Mouse (Mus musculus) monocyte, adult 5-6 weeks (primary cell): ENCODE measurements around the gene Fadd. TPM values are rescaled to one million over a fixed set of nuclear protein-coding genes. Genes with fewer than 3 reads are reported as not detected.

Source experiments
- ATAC-seq: fragments of 153-309, 156-312 bp; replicated peaks from 2 replicates; pipeline ENCODE4 v1.8.0; 2017; ENCODE audit warnings: mild to moderate bottlenecking; ENCODE audit not compliant: low TSS enrichment, insufficient number of reproducible peaks, severe bottlenecking, poor library complexity, low FRiP score
- total RNA-seq: library from RNA; stranded (forward); fragments of 200-1000, 200-491, 200-594 nt; gene quantifications from 3 replicates; pipeline ENCODE4 v1.2.3, GENCODE M21; 2017

The Fadd gene
- total RNA-seq, 1 experiment from 2014 or later, result 5.4 TPM

GRCm38 (mm10) chr7:144583619-144584018 lies 1.4 kb upstream of the Fadd start:
- no peak for ATAC-seq

- peak; percentile 62 for ATAC-seq
These were observed 542 bp downstream of the Fadd start for GRCm38 (mm10) chr7:144581559-144582283.

GRCm38 (mm10) chr7:144577876-144578275 lies 4.4 kb downstream of the Fadd start:
- ATAC-seq, result no peak

- no peak for ATAC-seq
These were observed 10.0 kb downstream of the Fadd start for GRCm38 (mm10) chr7:144572234-144572633.

GRCm38 (mm10) chr7:144571598-144571997 lies 10.7 kb downstream of the Fadd start:
- ATAC-seq, result no peak

- no peak for ATAC-seq
These were observed 12.8 kb downstream of the Fadd start for GRCm38 (mm10) chr7:144569428-144569827.

GRCm38 (mm10) chr7:144568091-144568490 lies 14.2 kb downstream of the Fadd start:
- ATAC-seq, result no peak

- no peak for ATAC-seq
These were observed 15.2 kb downstream of the Fadd start for GRCm38 (mm10) chr7:144566921-144567682.

GRCm38 (mm10) chr7:144563456-144564155 lies 18.7 kb downstream of the Fadd start:
- no peak for ATAC-seq

- no peak for ATAC-seq
These were observed 20.2 kb downstream of the Fadd start for GRCm38 (mm10) chr7:144562016-144562415.

GRCm38 (mm10) chr7:144560594-144560993 lies 21.7 kb downstream of the Fadd start:
- ATAC-seq, result no peak

GRCm38 (mm10) chr7:144558552-144558951 lies 23.7 kb downstream of the Fadd start:
- ATAC-seq, result no peak

GRCm38 (mm10) chr7:144554123-144554472 lies 28.2 kb downstream of the Fadd start:
- ATAC-seq, result no peak

- peak; percentile 95 for ATAC-seq
These were observed 28.8 kb downstream of the Fadd start, which contains the start of gene Ppfia1 for GRCm38 (mm10) chr7:144553237-144554122. TSS of gene Ppfia1 (minus strand) at chr7:144553729.

- no peak for ATAC-seq
These were observed 30.0 kb downstream of the Fadd start for GRCm38 (mm10) chr7:144552274-144552673.

- ATAC-seq, result no peak
These were observed 31.5 kb downstream of the Fadd start for GRCm38 (mm10) chr7:144550811-144551210.

GRCm38 (mm10) chr7:144549904-144550566 lies 32.2 kb downstream of the Fadd start:
- no peak for ATAC-seq

- ATAC-seq, result no peak
These were observed 37.0 kb downstream of the Fadd start for GRCm38 (mm10) chr7:144545231-144545630.
